Mouse (Mus musculus): ENCODE measurements around the gene Gm21762.
"Not testable (repeated sequence)": the region's sequence is repeated elsewhere in the genome, so short reads cannot be mapped to it uniquely, and the experiment has no call there.

GRCm38 (mm10) chr13:120251208-120251924, 35.6 kb upstream of the Gm21762 start:
- not testable (repeated sequence) for TF ChIP-seq CTCF, POLR2A (IDR thresholded peaks at IDR 0.05; ENCODE audit: insufficient read depth, low read depth, low read length)
